Mouse (Mus musculus) c-Kit-positive CD71-positive TER-119-positive erythroid progenitor cells, embryonic 14.5 days (primary cell): ENCODE data around the gene Gm14597.
A peak's percentile ranks its signal among the peaks of the same experiment; 100 is the strongest.
"Not testable (repeated sequence)": the region's sequence is repeated elsewhere in the genome, so short reads cannot be mapped to it uniquely, and the experiment has no call there.

Experiments used
- DNase-seq: peaks from one replicate; pipeline ENCODE4 v3.0.0-alpha.2; 2013; ENCODE audit warnings: low spot score

Gm14597 gene

DNA sequence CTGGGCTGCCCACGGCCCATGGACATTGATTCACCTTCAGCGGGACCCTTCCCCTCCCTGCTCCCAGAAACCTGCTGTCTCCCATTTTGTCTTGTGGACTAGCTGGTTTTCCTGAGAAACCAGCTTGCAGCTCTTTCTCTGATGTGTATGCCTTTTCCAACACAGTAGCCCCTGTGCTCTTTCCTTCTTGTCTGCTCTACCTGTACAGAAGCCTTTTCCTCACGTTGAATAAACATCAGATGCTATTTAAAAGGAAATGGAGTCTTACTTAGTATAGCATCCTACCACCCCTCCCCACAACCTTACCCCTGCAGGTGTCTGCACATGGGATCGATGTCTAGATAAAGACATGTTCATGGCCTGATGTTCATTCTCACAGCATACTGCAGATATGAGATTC lies at the start of gene Gm14597:
TSS of gene Gm14597 (minus strand) at position 101 of the 400 bp plus-strand sequence.
- not testable (repeated sequence) for DNase-seq

DNA sequence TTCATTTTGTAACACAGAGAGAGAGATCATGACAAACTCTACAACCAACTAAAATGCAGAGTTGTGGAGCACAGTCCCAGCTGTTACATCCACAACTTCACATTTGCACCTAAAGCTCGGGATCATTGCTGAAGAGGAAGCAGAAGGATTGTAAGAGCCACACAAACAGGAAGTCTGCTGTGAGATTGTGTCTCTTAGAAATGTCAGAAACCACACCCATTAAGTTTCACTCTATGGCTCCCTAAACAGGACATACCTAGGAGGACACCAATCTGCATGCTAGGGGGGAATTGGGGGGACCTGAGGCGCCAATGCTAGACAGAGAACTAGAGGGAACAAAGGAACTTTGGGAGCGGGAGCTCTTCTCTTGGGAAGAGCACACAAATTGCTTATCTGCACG lies 44.1 kb upstream of the Gm14597 start:
- DNase-seq: not testable (repeated sequence)

DNA sequence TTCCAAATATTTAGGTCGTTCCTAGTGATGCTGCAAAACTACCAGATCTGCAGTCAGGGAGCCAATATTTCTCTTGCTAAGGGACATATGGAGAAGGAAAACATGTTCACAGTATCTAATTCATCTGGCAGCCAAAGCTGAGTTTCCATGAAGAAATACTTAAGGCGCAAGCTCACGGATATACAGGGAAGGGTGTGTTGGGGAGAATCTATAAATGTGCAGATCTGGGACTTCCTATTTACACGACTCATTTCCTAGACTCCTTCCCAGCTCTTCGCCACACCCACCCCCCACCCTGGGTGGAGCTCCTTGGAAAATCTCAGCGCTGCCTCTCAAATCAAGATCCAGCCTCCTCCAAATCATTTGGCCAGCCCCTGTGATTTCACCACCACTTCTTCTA lies 37.1 kb upstream of the Gm14597 start:
- DNase-seq: no peak

DNA sequence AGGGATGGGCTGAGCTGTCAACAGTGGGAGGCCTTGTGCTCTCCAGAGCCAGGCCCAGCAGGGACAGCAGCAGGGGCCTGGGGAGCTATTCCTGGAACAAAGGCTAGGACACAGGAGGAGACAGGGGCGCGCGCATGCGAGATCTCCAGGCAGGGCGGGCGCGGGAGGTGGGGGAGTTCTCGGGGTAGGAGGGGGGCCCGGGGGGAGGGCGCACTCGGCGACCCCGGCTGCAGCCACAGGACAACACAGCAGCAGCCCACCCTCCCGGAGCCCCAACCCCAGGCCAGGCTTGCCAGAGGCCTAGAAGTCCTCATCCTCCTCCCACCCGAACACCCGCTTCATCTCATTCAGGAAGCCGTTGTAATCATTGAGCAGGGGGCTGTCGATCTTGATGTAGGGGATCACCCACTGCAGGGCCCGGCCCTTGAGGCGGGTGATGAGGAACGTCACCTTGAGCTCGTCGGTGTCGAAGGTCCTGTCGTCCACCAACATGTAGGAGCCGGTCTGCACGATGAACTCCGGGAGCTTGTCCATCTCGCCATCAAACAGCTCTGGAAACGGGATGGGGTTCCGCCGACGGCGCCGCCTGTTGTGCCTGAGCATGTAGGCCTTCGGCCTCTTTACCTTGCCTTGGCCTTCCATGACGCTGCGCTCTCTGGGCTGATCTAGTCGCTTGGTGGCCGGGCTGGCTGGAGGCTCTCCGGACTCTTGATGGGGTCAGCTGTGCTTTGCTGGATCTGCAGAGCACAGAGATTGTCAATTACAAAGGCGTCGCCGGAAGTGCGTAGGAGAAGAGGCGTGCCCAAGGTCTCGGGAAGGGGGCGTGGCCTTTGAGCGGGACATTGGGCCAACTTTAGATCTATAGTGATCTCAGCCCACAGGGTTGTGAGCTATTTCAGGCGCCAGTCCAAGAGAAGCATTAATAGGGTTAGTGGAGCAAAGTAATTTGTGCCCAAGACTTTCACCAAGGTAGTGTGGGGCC lies 34.5 kb upstream of the Gm14597 start, which contains the start of gene Rtl8a:
TSS of gene Rtl8a (minus strand) at position 703 of the 982 bp plus-strand sequence.
- peak; percentile 37 for DNase-seq

DNA sequence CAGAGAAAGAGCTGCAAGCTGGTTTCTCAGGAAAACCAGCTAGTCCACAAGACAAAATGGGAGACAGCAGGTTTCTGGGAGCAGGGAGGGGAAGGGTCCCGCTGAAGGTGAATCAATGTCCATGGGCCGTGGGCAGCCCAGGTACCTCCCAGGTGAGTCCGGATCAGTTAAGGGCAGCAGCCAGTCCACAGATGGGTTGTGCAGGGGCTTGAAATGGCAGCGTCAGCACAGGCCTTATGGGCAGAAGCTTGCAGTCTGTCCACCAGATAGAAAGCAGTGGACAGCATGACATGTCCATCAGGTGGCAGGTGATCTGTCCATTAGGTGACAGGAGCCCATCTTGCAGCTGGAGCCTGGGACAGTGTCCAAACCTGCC lies 33.8 kb upstream of the Gm14597 start:
- DNase-seq: not testable (repeated sequence)

DNA sequence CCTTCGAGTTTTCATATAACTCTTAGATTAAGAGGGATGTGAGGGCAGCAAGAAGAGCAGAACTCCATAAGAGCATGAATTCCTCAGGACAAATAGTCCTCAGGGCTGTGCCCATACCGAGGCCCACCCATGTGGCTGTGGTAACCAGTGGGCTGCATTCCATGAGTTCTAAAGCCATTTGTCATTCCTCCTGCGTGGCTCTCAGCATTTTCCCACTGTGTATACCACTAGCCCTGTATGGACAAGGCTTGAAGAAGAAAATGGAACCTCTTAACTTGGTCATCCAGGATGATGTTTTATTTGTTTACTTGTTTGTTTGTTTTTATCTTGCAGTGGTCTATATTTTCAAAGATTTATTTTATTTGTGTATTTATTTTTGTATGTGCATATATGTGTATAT lies 29.3 kb upstream of the Gm14597 start:
- not testable (repeated sequence) for DNase-seq

DNA sequence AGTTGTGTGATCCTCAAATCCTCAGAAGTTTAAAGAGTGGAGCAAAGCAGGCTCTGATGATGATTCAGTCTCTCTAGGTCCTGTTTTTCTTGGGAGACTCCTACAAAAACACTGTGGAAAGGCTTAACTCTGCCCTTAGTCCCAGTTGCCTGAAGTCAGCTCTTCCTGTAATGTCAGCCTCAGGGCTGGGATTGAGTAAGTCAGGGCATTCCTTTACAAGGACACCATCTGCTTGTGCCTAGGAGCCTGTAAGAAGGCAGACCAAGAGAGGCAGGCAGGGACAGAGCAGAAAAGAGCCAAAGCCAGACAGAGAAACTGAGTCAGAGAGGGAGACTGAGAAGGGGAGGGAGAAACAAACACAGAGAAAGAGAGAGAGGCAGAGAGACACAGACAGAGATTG lies 2.6 kb upstream of the Gm14597 start:
- not testable (repeated sequence) for DNase-seq

DNA sequence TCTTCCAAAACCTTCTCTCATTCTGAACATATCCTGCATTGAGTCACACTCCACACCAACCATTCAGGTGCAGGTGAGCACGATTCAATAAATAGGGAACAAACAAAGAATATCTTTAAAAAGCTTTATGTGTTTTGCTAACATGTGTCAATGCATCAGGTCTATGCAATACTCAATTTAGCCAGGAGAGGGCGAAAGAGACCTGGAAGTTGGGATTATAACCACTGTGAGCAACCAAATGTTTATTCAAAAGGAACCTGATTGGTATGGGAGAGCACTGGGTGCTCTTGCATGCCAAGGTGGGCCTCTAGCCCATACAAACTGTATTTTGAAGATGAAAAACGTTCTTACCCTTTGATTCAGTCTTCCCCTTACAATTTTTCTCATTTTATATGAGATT lies 1.8 kb upstream of the Gm14597 start:
- peak; percentile 34 for DNase-seq

DNA sequence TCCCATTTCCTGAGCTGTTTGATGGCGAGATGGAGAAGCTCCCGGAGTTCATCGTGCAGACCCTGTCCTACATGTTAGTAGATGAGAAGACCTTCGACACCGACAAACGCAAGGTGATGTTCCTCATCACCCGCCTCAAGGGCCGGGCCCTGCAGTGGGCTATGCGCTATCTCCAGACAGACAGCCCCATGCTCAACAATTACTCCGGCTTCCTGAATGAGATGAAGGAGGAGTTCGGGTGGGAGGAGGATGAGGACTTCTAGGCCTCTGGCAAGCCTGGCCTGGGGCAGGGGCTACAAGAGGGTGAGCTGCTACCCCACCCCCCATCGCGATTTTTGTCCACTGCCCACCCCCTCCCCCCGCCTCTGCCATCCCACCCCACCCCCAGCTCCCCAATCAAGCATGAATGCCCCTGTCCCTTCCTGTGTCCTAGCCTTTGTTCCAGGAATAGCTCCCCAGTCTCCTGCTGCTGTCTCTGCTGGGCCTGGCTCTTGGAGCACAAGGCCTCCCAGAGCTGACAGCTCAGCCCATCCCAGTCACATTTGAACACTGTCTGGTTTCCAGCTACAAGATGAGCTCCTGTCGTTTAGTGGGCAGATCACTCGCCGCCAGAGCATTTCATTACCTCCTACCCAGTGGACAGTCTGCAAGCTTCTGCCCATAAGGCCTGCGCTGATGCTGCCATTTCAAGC lies 511 bp downstream of the Gm14597 start:
- DNase-seq: no peak

DNA sequence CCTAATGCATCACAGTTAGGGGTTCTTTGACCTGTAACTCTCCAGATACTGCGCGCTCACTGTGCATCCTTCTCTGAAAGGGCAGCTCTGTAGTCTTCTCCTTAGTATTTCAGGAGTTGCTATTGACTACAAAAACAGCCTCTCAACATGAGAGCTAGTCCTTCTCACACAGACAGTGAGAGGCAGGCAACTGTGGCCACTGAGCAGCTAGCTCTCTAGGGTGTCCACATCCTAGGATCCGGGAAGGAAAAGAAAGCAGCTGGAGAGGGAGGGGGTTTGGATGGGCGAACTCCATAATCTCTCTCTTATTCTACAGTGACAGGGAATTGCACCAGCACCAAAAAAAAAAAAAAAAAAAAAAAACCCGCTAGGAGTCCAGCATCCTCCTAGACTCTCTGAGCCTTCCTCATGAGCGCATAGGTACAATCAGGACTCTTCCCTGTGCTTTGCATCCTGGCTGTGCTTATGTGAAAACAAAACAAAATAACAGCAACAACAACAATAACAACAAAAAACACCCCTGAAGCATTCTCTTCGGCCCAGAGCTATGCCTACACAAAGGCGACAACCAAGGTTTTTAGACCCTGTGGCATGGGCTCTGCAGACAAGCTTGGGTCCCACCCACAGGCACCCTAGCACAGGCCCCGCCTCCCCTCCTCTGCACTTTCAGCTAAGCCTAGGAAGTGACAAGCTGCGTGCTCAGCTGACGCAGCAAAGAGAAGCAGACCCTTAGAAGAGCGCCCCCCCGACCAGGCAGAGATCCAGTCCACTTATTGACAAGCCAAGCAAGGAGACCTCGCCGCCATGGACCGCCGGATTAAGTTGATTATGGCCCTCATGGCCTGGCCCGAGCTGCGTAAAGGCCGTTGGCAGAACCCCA lies 1.3 kb downstream of the Gm14597 start, which contains the start of gene Rtl8c:
TSS of gene Rtl8c (plus strand) at position 791 of the 880 bp plus-strand sequence.
- DNase-seq: no peak

DNA sequence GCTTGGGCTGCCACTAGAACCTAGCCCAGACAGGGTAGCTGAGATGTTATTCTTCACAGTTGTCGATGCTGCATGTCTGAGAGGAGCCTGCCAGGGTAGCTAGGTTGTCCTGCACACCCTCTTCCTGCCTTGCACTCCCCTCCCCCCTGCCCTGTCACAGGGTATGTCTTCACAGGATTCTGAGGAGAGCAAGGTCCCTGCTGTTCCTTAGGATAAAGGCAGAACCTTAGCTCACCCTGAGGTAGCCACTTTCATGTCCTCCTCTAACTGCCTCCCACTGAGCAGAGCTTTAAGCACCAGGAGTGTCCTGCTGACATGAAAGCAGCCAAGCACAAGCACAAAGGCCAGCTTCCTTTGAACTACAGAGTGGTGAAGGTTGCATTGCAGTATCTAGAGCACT lies 2.6 kb downstream of the Gm14597 start:
- DNase-seq: not testable (repeated sequence)

DNA sequence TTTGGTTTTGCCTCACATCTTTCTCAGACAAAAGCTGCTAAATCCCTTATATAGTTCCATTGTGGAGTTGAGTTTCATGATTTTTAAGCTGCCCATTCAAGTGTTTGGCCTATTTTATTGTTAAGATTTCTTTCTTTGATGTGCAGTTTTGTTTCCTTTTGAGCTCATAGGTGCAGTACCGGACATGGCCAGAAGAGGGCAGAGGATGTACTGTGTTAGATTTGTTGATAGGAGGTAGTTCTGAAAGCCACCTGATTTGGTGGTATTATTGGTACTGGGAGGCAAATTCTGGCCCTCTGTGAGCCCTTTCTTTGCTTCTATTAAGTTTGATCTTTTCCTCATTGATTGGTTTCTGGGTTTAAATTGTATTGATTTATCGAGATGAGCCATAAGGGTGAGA lies 8.8 kb downstream of the Gm14597 start:
- DNase-seq: not testable (repeated sequence)

DNA sequence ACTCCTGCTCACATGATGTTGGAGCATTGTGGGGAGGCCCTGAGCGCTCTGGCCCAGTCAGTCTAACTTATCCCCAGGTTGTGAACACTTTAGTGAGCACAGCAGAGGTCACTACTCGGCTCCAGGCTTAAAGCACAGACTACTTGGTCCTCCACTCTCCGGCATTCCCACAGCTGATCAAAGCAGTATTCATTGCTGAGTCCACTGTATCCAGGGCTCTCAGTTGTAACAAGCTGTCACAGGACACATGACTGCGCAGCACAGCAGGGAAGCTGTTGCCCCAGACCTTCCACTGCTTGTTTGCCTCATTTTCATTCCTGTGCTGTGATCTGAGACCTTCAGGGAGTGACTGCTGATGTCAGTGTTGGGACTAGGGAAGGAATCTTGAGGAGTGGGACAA lies 25.4 kb downstream of the Gm14597 start:
- not testable (repeated sequence) for DNase-seq

DNA sequence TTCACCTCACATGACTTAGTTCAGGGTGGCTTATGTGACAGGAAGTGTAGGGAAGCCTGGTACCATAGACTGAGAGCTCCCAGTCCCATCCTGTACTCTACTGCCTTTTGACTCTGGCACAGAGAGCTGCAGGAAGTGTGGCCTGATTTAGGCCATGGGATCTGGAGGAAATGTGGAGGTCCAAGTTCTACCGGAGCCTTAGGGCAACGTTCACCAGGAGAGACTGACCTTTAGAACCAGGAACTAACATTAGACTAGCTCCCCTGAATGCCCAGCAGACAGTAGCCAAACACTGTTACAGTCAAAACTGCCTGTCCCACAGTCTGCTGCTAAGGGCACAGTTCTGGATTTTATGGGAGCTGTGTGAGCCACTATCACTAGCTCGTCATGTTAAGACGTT lies 27.4 kb downstream of the Gm14597 start:
- DNase-seq: not testable (repeated sequence)

DNA sequence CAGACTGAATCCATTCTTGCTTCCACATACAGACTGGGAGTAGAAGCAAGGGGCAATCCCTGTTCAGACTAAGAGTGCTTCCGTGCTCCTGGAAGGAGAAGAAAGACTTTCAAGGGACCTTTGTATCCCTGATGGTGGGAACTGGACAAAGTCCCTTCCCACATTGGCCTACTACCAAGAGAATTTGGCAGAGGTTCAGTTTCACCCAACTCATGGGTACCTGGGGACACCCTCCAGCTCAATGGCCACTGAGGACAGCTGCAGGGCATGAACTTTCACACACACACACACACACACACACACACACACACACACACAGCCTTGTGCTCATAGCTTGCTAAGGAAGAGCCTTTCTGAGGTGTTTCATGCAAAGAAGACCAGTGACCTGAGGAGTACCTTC lies 29.5 kb downstream of the Gm14597 start:
- DNase-seq: no peak
